Mouse (Mus musculus) bone marrow, adult 2 months (tissue): ENCODE data around the gene Cyp27b1.

ENCODE experiments used
- CTCF ChIP-seq: fragments of 200-500 bp; IDR thresholded peaks from 2 replicates; pipeline ENCODE4 v1.5.1; 2011; ENCODE audit warnings: low read length, control low read depth; ENCODE audit not compliant: control insufficient read depth, insufficient read depth
- POLR2A ChIP-seq: fragments of 200-500 bp; IDR thresholded peaks from 2 replicates; pipeline ENCODE4 v1.6.1; 2011; ENCODE audit warnings: low read depth, mild to moderate bottlenecking, control low read depth, low read length, borderline replicate concordance; ENCODE audit not compliant: control insufficient read depth

DNA sequence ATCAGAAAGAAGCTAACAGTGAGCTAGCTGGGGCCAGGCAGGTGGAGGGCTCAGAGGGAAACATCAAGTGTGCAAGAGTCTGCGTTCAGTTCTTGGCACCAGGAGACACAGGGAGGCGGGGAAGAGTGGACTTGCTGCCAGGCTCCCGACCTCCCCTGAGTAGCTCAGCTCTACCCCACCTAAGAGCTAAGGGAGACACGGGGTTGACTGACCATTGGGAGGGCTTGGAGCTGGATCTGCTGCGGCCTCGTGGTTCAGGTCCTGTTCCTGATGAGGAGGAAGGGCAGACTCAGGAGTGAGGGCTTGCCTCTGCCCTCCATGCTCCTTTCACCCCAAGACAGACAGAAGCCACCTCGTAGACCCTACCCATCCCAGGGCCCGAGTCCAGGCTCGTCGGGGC is 51.1 kb downstream of the Cyp27b1 start:
- TF ChIP-seq CTCF = no peak
- TF ChIP-seq POLR2A = no peak
